Mouse (Mus musculus) c-Kit-positive CD71-negative TER-119-negative erythroid progenitor cells, embryonic 14.5 days (primary cell): Measurements from ENCODE around the gene Rpl28.

Experiments used
- DNase-seq: peaks from one replicate; pipeline ENCODE4 v3.0.0-alpha.2; 2013; ENCODE audit warnings: low read depth

The Rpl28 gene

GRCm38 (mm10) chr7:4792278-4793212, at the start of gene Rpl28:
Gene Rpl28 (plus strand): TSS chr7:4792874.
- peak; percentile 97 for DNase-seq

GRCm38 (mm10) chr7:4743354-4743753, 49.3 kb upstream of the Rpl28 start:
- DNase-seq: no peak

GRCm38 (mm10) chr7:4744886-4745285, 47.8 kb upstream of the Rpl28 start:
- no peak for DNase-seq

DNA sequence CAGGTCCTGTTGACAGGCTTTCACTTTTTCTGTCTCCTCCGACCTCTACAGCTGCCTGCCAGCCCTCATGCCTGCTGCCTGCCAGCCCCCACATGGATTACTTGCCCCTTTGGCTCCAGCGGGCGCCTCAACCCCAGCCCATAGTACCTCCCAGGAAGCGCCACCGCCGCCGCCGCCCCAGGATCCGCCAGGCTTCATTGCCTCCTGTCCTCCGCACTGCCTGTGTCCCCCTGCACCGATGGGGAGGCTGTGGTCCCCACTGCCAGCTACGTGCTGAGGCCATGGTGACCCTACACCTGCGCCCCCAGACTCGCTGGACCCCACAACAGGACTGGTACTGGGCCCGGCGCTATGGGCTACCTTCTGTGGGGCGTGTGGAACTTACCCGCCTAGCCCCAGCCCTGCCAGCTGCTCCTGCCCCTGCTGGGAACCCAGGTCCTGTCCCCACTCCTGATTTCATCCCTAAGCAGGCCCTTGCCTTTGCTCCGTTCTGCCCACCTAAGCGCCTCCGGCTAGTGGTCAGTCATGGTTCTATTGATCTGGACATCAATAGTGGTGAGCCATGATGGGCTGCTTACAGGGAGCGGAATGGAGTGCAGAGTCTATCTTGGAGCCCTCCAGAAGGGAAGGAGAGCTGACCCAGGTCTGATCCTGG, 46.2 kb upstream of the Rpl28 start:
- DNase-seq: no peak

- DNase-seq: no peak
Measured at GRCm38 (mm10) chr7:4747156-4747899, 45.3 kb upstream of the Rpl28 start.

DNA sequence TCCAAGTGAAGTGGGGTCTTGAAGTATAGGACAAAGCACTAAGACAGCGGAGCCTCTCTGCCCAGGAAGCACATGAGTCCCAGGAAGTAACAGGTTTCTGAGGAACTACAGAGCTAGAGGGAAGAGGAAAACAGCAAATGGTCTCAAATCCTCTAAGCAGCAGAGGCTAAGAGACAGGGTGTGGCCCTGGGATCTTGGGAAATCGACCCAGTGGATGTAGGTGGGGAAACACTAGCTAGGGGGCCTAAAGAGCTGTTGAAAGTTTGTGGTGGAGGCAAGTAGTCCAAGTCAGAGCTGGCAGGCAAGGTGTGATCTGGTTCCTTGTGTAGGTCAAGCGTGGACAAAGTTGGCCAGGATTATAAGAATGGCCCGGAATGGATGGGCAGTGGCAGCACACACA, 44.4 kb upstream of the Rpl28 start:
- DNase-seq: no peak

DNA sequence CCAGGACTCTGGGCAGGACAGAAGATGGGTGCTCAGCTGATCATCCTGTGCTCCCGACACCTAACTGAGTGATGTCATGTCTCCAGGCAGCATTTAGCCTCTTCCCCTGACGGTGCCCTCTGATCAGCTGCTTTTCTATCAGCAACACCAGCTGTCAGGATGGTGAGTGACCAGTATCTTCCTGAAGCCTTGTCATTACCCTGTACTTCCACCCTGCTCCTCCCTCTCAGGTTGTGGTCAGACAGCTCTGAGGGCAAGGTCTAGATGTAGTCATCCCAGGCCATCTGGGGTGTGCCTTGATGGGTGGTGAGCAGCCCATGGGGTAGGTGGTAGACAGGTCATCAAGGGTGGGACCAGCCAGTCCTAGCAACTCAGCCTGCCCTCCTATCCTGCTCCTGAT, 43.5 kb upstream of the Rpl28 start:
- no peak for DNase-seq

- DNase-seq: no peak
Measured at GRCm38 (mm10) chr7:4751971-4752820, 40.5 kb upstream of the Rpl28 start.

GRCm38 (mm10) chr7:4752821-4753570, 39.7 kb upstream of the Rpl28 start, which contains the start of gene Cox6b2:
Gene Cox6b2 (minus strand): TSS chr7:4753094.
- peak; percentile 86 for DNase-seq

DNA sequence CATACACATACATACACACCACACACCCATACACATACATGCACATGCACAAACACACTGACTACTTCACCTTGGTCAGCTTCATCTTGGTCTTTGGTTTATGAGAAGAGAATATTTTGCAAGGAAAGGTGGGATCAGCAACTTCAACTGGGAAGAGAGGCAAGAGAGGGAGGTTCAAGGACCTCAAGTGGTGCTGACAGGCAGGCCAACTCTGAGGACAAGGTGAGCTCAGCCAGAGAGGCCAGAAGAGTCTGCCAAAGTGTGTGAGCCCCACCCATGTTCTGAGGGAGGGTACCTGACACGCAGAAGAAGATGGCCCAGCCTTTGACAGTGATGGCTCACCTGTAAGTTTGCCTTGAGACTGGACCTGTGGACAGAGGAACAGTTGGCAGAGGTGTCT, 33.0 kb upstream of the Rpl28 start:
- DNase-seq: no peak

DNA sequence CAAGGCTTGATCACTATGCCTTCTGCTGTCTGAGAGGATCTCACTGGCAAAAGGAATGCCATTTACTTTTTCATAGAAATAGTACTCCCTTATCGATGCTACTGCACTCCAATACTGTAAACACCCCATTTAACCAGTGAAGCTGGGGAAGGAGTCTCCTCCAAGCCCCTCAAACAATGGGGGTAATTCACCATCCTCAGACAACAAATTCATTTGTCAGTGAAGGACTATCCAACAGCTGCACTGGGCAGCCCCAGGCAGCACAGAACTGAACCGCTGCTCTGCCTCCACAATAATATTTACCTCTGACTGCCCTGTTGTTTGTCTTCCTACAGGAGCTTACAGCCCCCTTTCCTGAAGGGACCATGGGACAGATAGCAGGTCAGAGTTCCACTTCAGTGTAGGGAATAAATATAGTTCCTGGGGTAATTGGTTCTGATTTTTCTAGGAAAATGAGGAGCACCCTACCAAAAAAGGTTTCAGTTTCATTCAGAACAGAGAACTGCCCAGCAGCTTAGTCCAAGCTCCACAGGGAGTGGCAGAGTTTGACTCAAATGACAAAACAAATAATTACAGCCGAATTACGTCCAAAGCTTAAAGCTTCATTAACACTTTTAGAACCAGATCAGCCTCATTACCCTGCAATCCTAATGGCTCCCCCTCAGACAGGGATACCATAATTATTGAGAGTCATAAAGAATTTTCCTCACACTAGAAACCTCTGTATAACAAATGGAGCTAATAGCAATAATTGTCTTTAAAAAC, 27.5 kb upstream of the Rpl28 start:
- no peak for DNase-seq

- DNase-seq: no peak
Measured at GRCm38 (mm10) chr7:4771202-4771601, 21.5 kb upstream of the Rpl28 start, which contains the start of gene Fam71e2. Gene Fam71e2 (minus strand): TSS chr7:4771302.

DNA sequence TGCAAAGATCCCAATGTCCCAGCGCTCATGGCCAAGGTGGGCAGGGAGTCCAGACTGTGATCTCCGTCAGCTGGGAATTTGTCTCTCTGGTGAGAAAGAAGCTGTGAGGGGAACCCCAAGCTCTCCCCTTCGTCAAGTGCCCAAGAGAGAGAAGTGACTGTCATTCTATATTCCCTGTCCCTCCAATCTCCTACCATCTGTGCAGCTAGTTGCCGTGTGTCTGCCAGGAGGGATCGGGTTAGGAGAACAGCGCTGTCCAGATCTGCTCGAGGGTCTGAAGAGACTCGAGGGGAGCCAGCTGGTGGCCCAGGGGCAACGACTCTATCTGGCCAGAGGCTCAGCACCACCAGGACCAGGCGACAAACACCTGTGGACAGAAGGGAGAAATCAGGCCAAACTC, 16.5 kb upstream of the Rpl28 start:
- DNase-seq: no peak

DNA sequence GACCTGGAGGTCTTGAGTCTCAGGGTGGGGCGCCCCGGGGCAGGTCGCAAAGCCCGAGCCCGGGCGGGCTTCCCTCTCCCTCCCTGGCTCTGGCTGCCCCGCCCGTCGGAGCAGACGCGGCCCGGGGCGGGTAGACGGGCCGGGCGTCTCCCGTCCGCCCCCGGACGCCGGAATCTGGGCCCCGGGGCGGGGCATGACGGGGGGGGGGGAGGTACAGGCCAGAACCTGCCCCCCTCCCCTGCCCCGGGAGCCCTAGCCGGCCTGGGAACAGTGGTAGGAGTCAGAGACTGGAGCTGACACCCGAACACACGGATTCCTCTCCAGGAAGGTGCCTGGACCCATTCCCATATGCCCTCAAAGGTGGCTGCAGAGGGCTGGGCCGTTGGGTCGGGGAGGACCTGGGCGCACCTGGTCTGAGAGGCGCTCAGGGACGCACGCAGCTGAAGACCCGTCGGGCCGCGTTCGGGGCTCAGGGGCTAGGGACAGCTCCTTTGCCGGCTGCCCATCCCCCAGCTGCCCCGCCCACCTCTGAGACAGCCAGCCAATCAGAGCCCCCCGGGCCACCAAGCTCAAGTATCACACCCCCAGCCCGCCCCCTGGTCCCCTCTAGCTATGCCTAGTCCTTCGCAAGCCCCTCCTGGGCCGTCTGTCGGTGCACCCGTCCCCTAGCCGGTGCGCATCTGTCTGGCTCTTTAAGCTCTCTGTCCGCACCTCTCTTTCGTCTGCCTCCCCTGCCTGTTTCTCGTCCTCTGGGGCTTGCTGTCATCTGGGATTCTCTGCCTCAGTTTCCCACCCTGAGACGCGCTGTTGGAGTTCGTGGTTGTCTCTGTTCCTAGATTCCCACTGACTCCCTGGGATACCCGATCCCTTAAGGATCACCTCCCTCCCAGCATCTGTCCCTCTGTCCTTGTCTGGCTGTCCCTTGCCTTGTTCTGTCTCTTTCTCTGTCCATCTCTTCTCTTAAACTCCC, 15.5 kb upstream of the Rpl28 start:
- no peak for DNase-seq

- DNase-seq: no peak
Measured at GRCm38 (mm10) chr7:4777851-4778637, 14.6 kb upstream of the Rpl28 start.

DNA sequence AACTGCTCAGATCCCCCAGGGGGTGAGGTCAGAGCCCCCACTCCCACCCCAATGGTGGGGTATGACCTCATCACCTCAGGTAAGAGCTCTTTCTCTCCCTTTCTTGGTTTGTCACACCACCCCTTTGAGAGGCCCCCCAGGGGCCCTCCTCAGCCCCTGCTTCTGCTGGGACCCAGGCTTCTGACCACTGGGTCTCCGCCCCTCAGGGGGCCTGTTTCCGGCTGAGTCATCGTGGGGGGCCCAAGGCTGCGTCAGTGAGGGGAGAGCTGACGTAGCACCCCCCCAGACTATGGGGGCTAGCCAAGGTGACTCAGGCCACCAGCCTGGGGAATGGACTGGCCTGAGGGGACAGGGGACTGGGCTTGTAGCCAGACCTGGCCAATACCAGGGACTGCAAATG, 12.8 kb upstream of the Rpl28 start:
- no peak for DNase-seq

- no peak for DNase-seq
Measured at GRCm38 (mm10) chr7:4782130-4782529, 10.5 kb upstream of the Rpl28 start.

GRCm38 (mm10) chr7:4782759-4783158, 9.9 kb upstream of the Rpl28 start, which contains the start of the genes Il11 and Tmem190:
Gene Il11 (minus strand): TSS chr7:4782859.
Gene Tmem190 (plus strand): TSS chr7:4782937.
- no peak for DNase-seq
